Mouse (Mus musculus): ENCODE data around the gene Amy2a5.
"Not testable (repeated sequence)": the region's sequence is repeated elsewhere in the genome, so short reads cannot be mapped to it uniquely, and the experiment has no call there.

DNA sequence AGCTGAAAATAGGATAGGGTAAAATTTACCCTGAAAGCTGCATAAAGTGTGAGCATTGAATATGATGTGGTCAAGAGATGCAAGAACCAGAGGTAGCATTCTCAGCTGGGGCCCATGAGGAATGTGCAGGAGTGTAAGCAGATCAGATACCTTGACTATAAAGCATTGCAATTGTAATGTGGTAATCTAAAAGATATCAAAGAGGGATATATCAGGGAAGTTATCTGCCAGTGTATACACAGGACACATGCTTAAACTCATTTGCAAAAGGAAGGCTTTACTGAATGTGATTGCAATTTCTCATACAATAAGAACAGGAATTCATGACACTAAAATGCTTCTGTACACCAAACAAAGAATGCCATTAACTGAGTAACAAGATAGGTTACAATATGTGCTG, 20.9 kb upstream of the Amy2a5 start:
- TF ChIP-seq CTCF, EP300 (IDR thresholded peaks at IDR 0.05): not testable (repeated sequence)

Measured in lung, postnatal 0 days (tissue).